ENCODE assay signal across 26 mouse cellular contexts in the genomic region with DNA sequence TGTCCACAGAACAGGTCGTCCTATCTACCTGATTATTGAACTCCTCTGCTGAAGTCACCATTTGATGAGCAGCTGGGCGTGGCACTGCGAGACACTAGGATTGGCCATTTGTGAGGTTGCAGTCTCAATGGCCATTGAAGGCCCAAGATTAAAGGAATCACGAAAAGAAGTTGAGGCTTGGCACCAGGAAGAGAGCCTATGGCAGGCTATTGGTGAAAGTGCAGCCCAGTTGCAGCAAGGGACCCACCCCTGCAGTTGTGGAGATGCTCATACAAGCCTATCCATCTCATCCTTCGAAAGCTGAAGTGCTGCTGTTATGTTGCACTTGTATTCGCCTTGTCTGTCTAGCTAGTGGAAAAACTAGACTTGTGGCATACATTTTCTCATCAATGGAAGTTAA.
DNase-seq lines count a peak whose midpoint lies in the region; ATAC-seq and TF ChIP-seq lines count a peak whose summit lies in the region.
"Had no signal": no experiment of that assay in that cellular context is flagged by ENCODE, and none has a peak within 500 bp of the region (broad histone marks: within the 10 kb centered on the region; RNA-seq: fewer than 3 reads in every experiment).

No protein-coding gene starts in this region.

- H3K4me2 ChIP-seq in liver, postnatal 0 days (ENCODE audit: low read depth, low read length): no peak overlapping the region
- H3K4me2 ChIP-seq: embryonic facial prominence, embryonic 13.5 days; embryonic facial prominence, embryonic 15.5 days; forebrain, embryonic 12.5 days had no signal

- H3K27me3 ChIP-seq in liver, postnatal 0 days (ENCODE audit: insufficient read depth, low read length): no peaks in the 10 kb centered on the region
- H3K27me3 ChIP-seq in embryonic facial prominence, embryonic 10.5 days (replicated peaks; ENCODE audit: low read depth, poor library complexity, severe bottlenecking): no peaks in the 10 kb centered on the region
- H3K27me3 ChIP-seq: CH12.LX; embryonic facial prominence, embryonic 13.5 days; embryonic facial prominence, embryonic 15.5 days; forebrain, embryonic 12.5 days; Patski had no signal

- no peak for TF ChIP-seq CTCF in liver, postnatal 0 days (IDR thresholded peaks at IDR 0.05; ENCODE audit: low read depth)

- 72% methylated on average over 6 of the region's 6 CpGs for WGBS in liver, postnatal 0 days (ENCODE audit: insufficient replicate concordance)
- 88% methylated on average over 6 of the region's 6 CpGs for WGBS in embryonic facial prominence, embryonic 10.5 days

- no peak overlapping the region for H3K27ac ChIP-seq in liver, postnatal 0 days (ENCODE audit: low read depth)
- H3K27ac ChIP-seq in embryonic facial prominence, embryonic 10.5 days (replicated peaks): 0 out of 2 replicates have a peak overlapping the region, but pooled peaks have one; percentile 40
- H3K27ac ChIP-seq: embryonic facial prominence, embryonic 13.5 days; embryonic facial prominence, embryonic 15.5 days; forebrain, embryonic 10.5 days had no signal

- no peaks in the 10 kb centered on the region for H3K9me3 ChIP-seq in liver, postnatal 0 days (ENCODE audit: low read length)
- H3K9me3 ChIP-seq in embryonic facial prominence, embryonic 10.5 days: no peaks in the 10 kb centered on the region
- H3K9me3 ChIP-seq: embryonic facial prominence, embryonic 13.5 days; embryonic facial prominence, embryonic 15.5 days; forebrain, embryonic 10.5 days; forebrain, embryonic 12.5 days; G1E had no signal

- no peaks in the 10 kb centered on the region for H3K36me3 ChIP-seq in liver, postnatal 0 days (replicated peaks; ENCODE audit: insufficient read depth, low read length)
- no peaks in the 10 kb centered on the region for H3K36me3 ChIP-seq in embryonic facial prominence, embryonic 10.5 days (replicated peaks)
- H3K36me3 ChIP-seq: embryonic facial prominence, embryonic 13.5 days; embryonic facial prominence, embryonic 15.5 days; forebrain, embryonic 10.5 days; forebrain, embryonic 12.5 days; G1E had no signal

- ATAC-seq in liver, postnatal 0 days: peak; percentile 87
- ATAC-seq: activated CD4-positive, CD25-positive, alpha-beta regulatory T cell, adult 4 months; CD4-positive, CD25-positive, alpha-beta regulatory T cell, adult 4 months; forebrain, embryonic 14.5 days; Patski had no signal

- H3K4me3 ChIP-seq in liver, postnatal 0 days (ENCODE audit: low read depth, low read length): no peak overlapping the region
- H3K4me3 ChIP-seq in embryonic facial prominence, embryonic 10.5 days: no peak overlapping the region
- H3K4me3 ChIP-seq: embryonic facial prominence, embryonic 13.5 days; embryonic facial prominence, embryonic 15.5 days; erythroblast, embryonic 14.5 days; forebrain, embryonic 10.5 days; forebrain, embryonic 12.5 days had no signal

- intact Hi-C loops in heart, postnatal 25 days (cut with DNase I): no loop called here

- peak; percentile 85 for DNase-seq in heart, adult 11 months
- DNase-seq in heart, postnatal 25 days (ENCODE audit: low spot score): no peak
- peak; percentile 27 for DNase-seq in liver, postnatal 0 days
- DNase-seq in liver: no peak
- DNase-seq in embryonic facial prominence, embryonic 10.5 days (ENCODE audit: low spot score): no peak
- DNase-seq in urinary bladder, postnatal 25 days (ENCODE audit: low spot score): no peak
- DNase-seq: adrenal gland, adult 8-10 months; adrenal gland, postnatal 14 days; adrenal gland, postnatal 36 days; B cell, adult 2 months; cerebellum, adult 11-12 months; cerebellum, adult 2 months; cerebellum, adult 9-10 months; cerebellum, postnatal 10 days; cerebellum, postnatal 25 days had no signal

- H3K4me1 ChIP-seq in liver, postnatal 0 days (ENCODE audit: insufficient read depth): no peaks in the 10 kb centered on the region; the same call in 1 of the 2 replicates
- peaks cover 31% of the 10 kb centered on the region for H3K4me1 ChIP-seq in embryonic facial prominence, embryonic 10.5 days

- no peak overlapping the region for H3K9ac ChIP-seq in liver, postnatal 0 days (replicated peaks)
- H3K9ac ChIP-seq: embryonic facial prominence, embryonic 13.5 days; embryonic facial prominence, embryonic 15.5 days; forebrain, embryonic 12.5 days had no signal

- TF ChIP-seq EP300 in liver, postnatal 0 days (IDR thresholded peaks at IDR 0.05; ENCODE audit: low read depth): no peak

Comparison
In these comparisons a context has a peak if more than half of its experiments do, and no peak if none do; other contexts are left out.
1. DNase-seq: peak in heart, adult 11 months (single experiment) and liver, postnatal 0 days (single experiment); none in heart, postnatal 25 days (single experiment), liver (single experiment), embryonic facial prominence, embryonic 10.5 days (single experiment) and urinary bladder, postnatal 25 days (single experiment).